Mouse (Mus musculus) liver, embryonic 15.5 days (tissue): Measurements from ENCODE around the gene Rpl18. TPM values are rescaled to one million over a fixed set of nuclear protein-coding genes. Genes with fewer than 3 reads are reported as not detected.
A peak's percentile ranks its signal among the peaks of the same experiment; 100 is the strongest.

Source experiments
- ATAC-seq: fragments of 200-750 bp; cut with Nextera tagmentation; 2 replicates; pipeline ENCODE4 v1.8.0; 2017; ENCODE audit warnings: moderate number of reproducible peaks, mild to moderate bottlenecking, moderate library complexity; ENCODE audit not compliant: insufficient read depth
- H3K27ac ChIP-seq: fragments of 300-500 bp; sonication (generic); replicated peaks from 2 replicates; pipeline ENCODE4 v1.5.1; 2015; ENCODE audit warnings: mild to moderate bottlenecking, inconsistent platforms
- H3K27me3 ChIP-seq: fragments of 300-500 bp; sonication (generic); 2 replicates; pipeline ENCODE4 v1.6.1; 2015; ENCODE audit warnings: mild to moderate bottlenecking, inconsistent platforms
- H3K36me3 ChIP-seq: fragments of 300-500 bp; sonication (generic); replicated peaks from 2 replicates; pipeline ENCODE4 v1.6.1; 2015; ENCODE audit warnings: moderate library complexity, mild to moderate bottlenecking, inconsistent platforms
- H3K4me1 ChIP-seq: fragments of 300-500 bp; sonication (generic); replicated peaks from 2 replicates; pipeline ENCODE4 v1.6.1; 2015; ENCODE audit warnings: inconsistent platforms
- H3K4me2 ChIP-seq: fragments of 300-500 bp; sonication (generic); 2 replicates; pipeline ENCODE4 v1.6.1; 2015; ENCODE audit warnings: moderate library complexity, mild to moderate bottlenecking, inconsistent platforms
- H3K4me3 ChIP-seq: fragments of 300-500 bp; sonication (generic); replicated peaks from 2 replicates; pipeline ENCODE4 v1.5.1; 2015; ENCODE audit warnings: mild to moderate bottlenecking, inconsistent platforms
- H3K9ac ChIP-seq: fragments of 300-500 bp; sonication (generic); 2 replicates; pipeline ENCODE4 v1.6.1; 2015; ENCODE audit warnings: moderate library complexity, mild to moderate bottlenecking, inconsistent platforms
- H3K9me3 ChIP-seq: fragments of 300-500 bp; sonication (generic); replicated peaks from 2 replicates; pipeline ENCODE4 v1.6.1; 2016; ENCODE audit warnings: inconsistent platforms
- WGBS: fragments of 180-500 bp; shearing (Covaris S2); methylation state at CpG from one replicate; pipeline ENCODE4 v1.1.7; 2015; ENCODE audit warnings: mixed read lengths; ENCODE audit not compliant: insufficient replicate concordance; 5-methylcytosine and 5-hydroxymethylcytosine counted together
- polyA plus RNA-seq: library from polyadenylated mRNA; unstranded; fragments of >200 nt; fragmentation: Nextera tagmentation; extraction: Ambion mirVana; gene quantifications from 2 replicates; pipeline ENCODE4 v1.2.1, GENCODE M21; 2015

Rpl18 gene
- polyA plus RNA-seq, 1 experiment from 2014 or later: 542 TPM

DNA sequence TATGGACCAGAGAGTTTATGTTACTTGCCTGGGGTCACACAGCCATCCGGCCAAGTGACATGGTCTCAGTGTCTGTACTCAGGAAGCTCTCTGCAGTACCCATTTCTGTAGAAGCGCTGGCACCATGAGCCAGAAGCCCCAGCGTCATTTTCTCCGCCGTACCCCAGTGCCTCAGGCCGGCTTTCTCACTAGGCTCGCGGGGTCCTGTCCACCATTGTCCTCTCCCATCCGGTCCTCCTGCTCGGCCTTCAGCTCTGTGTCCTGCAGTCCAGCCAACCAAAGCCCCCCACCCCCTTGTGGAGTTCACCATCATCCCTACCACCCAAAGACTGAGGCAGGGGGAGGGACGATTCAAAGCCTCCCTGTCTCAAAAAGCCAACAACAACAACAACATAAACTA is 13.7 kb upstream of the Rpl18 start:
- peaks cover 56% of the 10 kb centered on the region for H3K27me3 ChIP-seq
- 70% methylated on average over 11 of the region's 11 CpGs for WGBS
- ATAC-seq: no peak
- H3K9me3 ChIP-seq: no peaks in the 10 kb centered on the region
- H3K4me3 ChIP-seq: no peak overlapping the region
- no peaks in the 10 kb centered on the region for H3K36me3 ChIP-seq
- H3K4me2 ChIP-seq: no peak overlapping the region
- peaks cover 40% of the 10 kb centered on the region for H3K4me1 ChIP-seq
- no peak overlapping the region for H3K27ac ChIP-seq
- H3K9ac ChIP-seq: no peak overlapping the region

DNA sequence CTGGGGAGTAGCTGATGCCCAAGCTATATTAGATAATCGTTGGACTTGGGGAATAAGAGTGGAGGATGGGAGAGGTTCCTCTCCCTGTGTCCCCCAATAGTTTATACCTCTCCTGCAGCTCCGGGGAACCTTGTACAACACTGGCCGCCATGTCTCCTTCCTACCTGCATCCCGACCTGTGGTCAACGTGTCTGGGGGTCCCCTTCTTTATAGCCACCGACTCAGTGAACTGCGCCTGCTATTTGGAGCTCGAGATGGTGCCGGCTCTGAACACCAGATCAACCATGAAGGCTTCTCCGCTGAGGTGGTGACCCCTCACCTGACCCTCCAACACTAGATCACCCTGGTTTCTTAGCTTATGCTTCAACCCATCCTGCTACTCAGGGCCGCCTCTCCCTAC is 12.9 kb upstream of the Rpl18 start:
- ATAC-seq: no peak

DNA sequence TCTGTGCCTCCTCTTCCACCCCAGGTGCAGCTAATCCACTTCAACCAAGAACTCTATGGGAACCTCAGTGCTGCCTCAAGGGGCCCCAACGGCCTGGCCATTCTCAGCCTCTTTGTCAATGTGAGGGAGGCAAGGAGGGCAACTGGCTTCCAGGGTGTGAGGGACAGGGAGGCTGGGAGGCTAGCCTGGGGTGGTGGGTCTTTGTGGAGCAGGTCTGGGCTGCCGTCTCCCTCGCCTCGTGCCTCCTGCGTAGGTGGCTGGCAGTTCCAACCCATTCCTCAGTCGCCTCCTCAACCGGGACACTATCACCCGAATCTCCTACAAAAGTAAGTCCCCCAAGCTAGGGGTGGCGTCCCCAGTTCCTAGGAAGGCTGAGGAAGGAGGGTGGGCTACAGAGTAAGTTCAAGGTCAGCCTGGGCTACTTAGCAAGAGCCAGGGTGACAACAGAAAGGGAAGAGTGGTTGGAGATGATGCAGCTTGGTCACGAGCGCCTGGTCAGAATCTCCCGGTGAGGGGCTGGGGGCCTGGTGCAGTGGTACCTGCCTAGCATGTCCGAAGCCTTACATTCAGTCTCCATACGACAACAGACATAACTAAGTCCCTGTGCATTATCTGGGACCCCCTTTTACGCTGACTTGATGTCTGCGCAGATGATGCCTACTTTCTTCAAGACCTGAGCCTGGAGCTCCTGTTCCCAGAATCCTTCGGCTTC is 12.3 kb upstream of the Rpl18 start:
- Histone ChIP-seq H3K9me3 (no peaks in the 10 kb centered on the region), H3K36me3 (no peaks in the 10 kb centered on the region), H3K27ac (no peak overlapping the region), H3K27me3 (peaks cover 52% of the 10 kb centered on the region), H3K4me1 (peaks cover 54% of the 10 kb centered on the region), H3K4me3 (no peak overlapping the region), H3K9ac (no peak overlapping the region), H3K4me2 (0 out of 2 replicates have a peak overlapping the region, but pooled peaks have one; percentile 97)
- WGBS: 74% methylated on average over 17 of the region's 17 CpGs
- no peak for ATAC-seq

More for the DNA sequence above, 12.9 kb upstream of the Rpl18 start:
- H3K36me3 ChIP-seq: no peaks in the 10 kb centered on the region
- no peak overlapping the region for H3K27ac ChIP-seq
- H3K4me3 ChIP-seq: no peak overlapping the region
- H3K4me2 ChIP-seq: no peak overlapping the region
- WGBS: 72% methylated on average over 11 of the region's 11 CpGs
- H3K9ac ChIP-seq: no peak overlapping the region
- peaks cover 47% of the 10 kb centered on the region for H3K4me1 ChIP-seq
- H3K27me3 ChIP-seq: peaks cover 56% of the 10 kb centered on the region
- no peaks in the 10 kb centered on the region for H3K9me3 ChIP-seq

DNA sequence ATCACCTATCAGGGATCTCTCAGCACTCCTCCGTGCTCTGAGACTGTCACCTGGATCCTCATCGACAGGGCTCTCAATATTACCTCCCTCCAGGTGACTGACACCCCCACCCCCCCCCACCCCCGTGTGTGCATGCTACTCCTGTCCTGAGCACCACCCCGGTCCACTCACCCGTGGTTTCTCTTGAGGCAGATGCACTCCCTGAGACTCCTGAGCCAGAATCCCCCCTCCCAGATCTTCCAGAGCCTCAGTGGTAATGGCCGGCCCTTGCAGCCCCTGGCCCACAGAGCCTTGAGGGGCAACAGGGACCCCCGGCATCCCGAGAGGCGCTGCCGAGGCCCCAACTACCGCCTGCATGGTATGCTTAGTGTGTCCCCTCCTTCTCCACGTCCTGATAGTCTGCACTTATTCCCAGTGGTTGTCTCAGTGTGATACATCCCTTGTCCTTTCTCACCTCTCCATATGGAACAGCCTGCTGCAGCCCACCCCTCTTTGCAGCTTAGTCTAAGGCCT is 11.7 kb upstream of the Rpl18 start:
- Histone ChIP-seq H3K9me3 (no peaks in the 10 kb centered on the region), H3K27me3 (peaks cover 46% of the 10 kb centered on the region), H3K9ac (no peak overlapping the region; the same call in 1 of the 2 replicates), H3K4me3 (peak overlapping the region; percentile 65; the same call in 1 of the 2 replicates), H3K4me2 (peak overlapping the region; percentile 97), H3K27ac (0 out of 2 replicates have a peak overlapping the region, but pooled peaks have one; percentile 63), H3K36me3 (no peaks in the 10 kb centered on the region), H3K4me1 (peaks cover 60% of the 10 kb centered on the region)
- ATAC-seq: no peak
- whole genome bisulfite sequencing: 56% methylated on average over 12 of the region's 12 CpGs

DNA sequence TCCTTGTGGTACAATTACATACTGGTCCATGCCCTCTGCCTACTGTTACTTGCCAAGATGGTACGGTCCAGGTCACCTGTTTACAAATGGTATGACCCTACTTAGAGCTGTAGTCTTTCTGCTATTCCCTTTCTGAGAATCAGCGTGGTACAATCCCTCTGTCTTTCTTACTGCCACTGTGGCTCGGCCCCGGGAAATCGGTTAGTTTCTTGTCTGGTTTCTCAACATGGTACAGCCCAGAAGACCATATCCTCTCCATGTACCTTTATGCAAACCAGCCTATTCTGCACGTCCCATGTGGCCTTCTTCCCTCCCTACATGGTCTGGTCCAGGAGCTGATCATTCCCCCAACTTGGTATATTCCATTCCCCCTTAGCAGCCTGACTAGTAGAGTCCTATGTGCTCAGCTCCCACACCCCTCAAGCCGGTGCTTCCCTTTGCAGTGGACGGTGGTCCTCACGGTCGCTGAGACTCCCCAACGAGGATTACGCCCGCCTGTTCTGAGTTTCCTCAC is 11.2 kb upstream of the Rpl18 start:
- peaks cover 64% of the 10 kb centered on the region for H3K4me1 ChIP-seq
- peak overlapping the region; percentile 65 for H3K4me3 ChIP-seq
- no peaks in the 10 kb centered on the region for H3K36me3 ChIP-seq
- peak overlapping the region; percentile 97 for H3K4me2 ChIP-seq
- peaks cover 41% of the 10 kb centered on the region for H3K27me3 ChIP-seq
- peak overlapping the region; percentile 63 for H3K27ac ChIP-seq
- under 1% methylated on average over 13 of the region's 13 CpGs for WGBS
- H3K9ac ChIP-seq: no peak overlapping the region; the same call in 1 of the 2 replicates
- no peaks in the 10 kb centered on the region for H3K9me3 ChIP-seq
- peak; percentile 59 for ATAC-seq

DNA sequence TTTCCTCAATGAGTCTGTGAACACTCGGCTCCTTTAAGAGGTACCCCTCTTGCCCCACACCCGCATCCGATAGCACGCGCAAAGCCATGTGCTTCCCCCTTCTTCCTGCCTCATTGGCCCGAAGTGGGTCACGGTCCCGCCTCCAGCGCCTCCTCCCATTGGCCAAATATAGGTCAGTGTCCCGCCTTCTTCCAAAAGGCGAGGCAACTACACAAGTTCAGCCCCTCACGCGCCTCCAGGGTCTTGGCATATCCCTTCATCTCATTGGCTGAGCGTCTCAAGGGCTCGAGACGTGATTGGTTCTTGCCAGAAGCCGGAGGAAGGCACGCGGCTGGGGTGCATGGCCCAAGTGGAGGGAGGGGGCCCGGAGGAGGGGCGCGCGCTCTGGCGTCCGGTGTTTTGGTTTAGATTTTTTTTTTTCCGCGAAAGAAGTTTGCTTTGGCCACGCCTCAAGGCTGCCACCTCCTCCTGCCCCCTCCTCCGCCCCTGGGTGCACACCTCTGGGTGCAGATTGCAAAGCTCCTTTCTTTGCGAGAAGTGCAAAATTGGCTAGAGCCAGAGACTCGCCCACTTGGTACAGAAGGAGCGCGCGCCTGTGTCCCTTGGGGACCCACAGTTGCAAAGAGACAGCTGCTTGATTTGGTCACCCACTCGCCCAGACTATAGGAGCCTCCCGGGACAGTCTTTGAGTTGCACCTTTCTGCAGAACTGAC is 10.4 kb upstream of the Rpl18 start, which contains the start of gene Dbp:
Dbp (plus strand) TSS at position 359 of the 713 bp plus-strand sequence.
- H3K4me3 ChIP-seq: peak within 1 kb of the TSS; percentile 65
- peak within 1 kb of the TSS; percentile 25; the same call in 1 of the 2 replicates for H3K9ac ChIP-seq
- H3K9me3 ChIP-seq: no peaks in the 10 kb centered on the region
- H3K27ac ChIP-seq: peak within 1 kb of the TSS; percentile 63
- H3K27me3 ChIP-seq: peaks cover 33% of the 10 kb centered on the region
- WGBS: under 1% methylated on average over 36 of the region's 36 CpGs
- H3K4me1 ChIP-seq: peaks cover 62% of the 10 kb centered on the region
- H3K36me3 ChIP-seq: no peaks in the 10 kb centered on the region
- H3K4me2 ChIP-seq: peak within 1 kb of the TSS; percentile 97
- ATAC-seq: peak; percentile 78

DNA sequence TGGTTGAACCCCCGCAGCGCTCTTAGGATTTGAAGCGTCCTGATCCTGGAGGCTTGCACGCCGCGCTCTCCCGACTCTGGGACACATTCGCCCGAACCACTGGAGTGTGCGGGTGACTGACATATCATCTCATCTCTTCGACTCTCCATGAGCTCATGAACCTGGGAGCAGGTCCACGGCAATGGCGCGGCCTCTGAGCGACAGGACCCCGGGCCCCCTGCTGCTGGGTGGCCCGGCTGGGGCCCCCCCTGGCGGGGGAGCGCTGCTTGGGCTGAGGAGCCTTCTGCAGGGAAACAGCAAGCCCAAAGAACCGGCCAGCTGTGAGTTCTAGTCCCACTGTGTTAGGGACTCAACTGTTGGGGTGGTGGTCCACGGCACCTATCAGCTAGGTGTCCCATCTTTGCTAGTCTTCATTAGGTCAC is 9.8 kb upstream of the Rpl18 start:
- Histone ChIP-seq H3K4me2 (peak overlapping the region; percentile 97), H3K9me3 (no peaks in the 10 kb centered on the region), H3K4me3 (peak overlapping the region; percentile 65), H3K27me3 (peaks cover 27% of the 10 kb centered on the region), H3K4me1 (peaks cover 58% of the 10 kb centered on the region), H3K36me3 (peaks cover 3% of the 10 kb centered on the region), H3K27ac (peak overlapping the region; percentile 45), H3K9ac (peak overlapping the region; percentile 25; the same call in 1 of the 2 replicates)
- ATAC-seq: no peak
- under 1% methylated on average over 21 of the region's 21 CpGs for WGBS

DNA sequence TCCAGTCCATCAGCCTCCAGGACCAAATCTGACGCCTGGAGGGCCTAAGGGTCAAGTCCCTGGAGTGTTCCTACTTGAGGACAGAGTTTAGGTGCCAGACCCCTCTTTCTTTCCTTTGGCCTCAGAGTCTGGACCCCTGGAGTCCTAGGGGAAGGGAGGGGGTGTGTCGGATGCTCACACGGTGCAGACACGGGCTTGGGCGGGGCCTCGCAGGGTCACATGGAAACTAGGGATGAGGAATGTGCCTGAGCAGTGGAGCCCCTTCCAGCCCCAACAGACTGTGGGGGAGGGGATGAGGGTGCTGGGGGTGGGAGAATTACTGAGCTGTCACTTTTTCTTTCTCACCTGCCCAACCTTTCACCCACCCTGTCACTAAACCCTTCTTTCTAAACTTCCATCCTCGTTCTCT is 9.4 kb upstream of the Rpl18 start:
- peak overlapping the region; percentile 64 for H3K9ac ChIP-seq
- H3K4me3 ChIP-seq: peak overlapping the region; percentile 65
- H3K27me3 ChIP-seq: peaks cover 23% of the 10 kb centered on the region
- H3K27ac ChIP-seq: no peak overlapping the region
- H3K4me1 ChIP-seq: peaks cover 56% of the 10 kb centered on the region
- H3K9me3 ChIP-seq: no peaks in the 10 kb centered on the region
- peaks cover 7% of the 10 kb centered on the region for H3K36me3 ChIP-seq
- peak overlapping the region; percentile 97 for H3K4me2 ChIP-seq
- no peak for ATAC-seq
- 4% methylated on average over 7 of the region's 7 CpGs for WGBS

DNA sequence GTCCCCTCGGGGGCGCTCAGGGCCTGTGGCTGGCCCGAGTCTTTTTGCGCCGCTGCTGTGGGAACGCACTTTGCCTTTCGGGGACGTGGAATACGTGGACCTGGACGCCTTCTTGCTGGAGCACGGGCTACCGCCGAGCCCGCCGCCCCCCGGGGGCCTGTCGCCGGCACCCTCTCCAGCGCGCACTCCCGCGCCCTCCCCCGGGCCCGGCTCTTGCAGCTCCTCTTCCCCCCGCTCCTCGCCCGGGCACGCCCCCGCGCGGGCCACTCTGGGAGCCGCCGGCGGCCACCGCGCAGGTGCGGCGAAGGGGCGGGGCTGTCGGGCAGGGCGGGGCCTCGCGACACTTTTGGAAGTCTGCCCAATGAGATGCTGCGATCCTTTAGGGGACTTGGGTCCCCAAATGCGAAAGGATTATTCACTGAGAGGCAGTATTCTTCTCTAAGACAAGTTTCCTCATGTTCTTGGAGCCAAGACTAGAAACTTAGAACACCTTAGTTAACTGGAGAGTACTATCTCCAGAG is 8.5 kb upstream of the Rpl18 start:
- Histone ChIP-seq H3K4me1 (peaks cover 56% of the 10 kb centered on the region), H3K4me3 (peak overlapping the region; percentile 65), H3K36me3 (peaks cover 16% of the 10 kb centered on the region), H3K9me3 (no peaks in the 10 kb centered on the region), H3K27ac (peak overlapping the region; percentile 71), H3K9ac (peak overlapping the region; percentile 64), H3K27me3 (peaks cover 14% of the 10 kb centered on the region), H3K4me2 (peak overlapping the region; percentile 97)
- under 1% methylated on average over 42 of the region's 45 CpGs for WGBS
- 0 out of 2 replicates have a peak, but pooled peaks have one; percentile 8 for ATAC-seq

DNA sequence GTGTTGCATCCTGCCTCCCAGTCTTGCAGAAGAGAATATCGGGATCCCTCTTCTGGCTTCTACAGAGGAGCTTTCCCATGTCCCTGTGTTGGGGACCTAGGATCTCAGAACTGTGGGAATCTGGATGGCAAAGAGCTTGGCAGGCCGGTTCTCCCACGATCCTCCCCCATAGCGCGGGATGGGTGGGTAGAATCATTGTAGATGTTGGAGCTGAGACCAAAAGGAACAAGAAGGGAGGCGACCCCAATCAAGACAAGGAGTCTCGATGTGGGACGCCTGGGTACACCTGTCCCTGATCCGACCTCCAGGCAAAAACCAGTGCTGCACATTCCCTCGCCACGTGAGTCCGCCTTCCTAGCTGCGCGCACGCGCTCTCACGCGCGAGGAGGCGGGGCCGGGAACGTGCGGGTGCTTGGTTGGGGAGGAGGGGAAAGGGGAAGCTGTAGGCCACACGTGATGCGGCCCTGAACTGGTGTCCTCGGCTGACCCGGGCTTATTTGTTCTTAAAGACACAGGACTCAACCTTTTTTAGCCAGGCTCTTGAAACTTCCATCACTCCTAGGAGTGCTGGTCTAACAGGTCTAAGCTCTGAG is 7.8 kb upstream of the Rpl18 start:
- H3K9ac ChIP-seq: peak overlapping the region; percentile 64; the same call in 1 of the 2 replicates
- H3K4me3 ChIP-seq: peak overlapping the region; percentile 65
- H3K27me3 ChIP-seq: peaks cover 9% of the 10 kb centered on the region
- no peaks in the 10 kb centered on the region for H3K9me3 ChIP-seq
- H3K27ac ChIP-seq: peak overlapping the region; percentile 71
- peak; percentile 5; the same call in 1 of the 2 replicates for ATAC-seq
- H3K36me3 ChIP-seq: peaks cover 23% of the 10 kb centered on the region
- H3K4me1 ChIP-seq: peaks cover 59% of the 10 kb centered on the region
- under 1% methylated on average over 27 of the region's 27 CpGs for WGBS
- H3K4me2 ChIP-seq: peak overlapping the region; percentile 97
